Mouse (Mus musculus): Measurements from ENCODE around the gene 4933415A04Rik.

DNA sequence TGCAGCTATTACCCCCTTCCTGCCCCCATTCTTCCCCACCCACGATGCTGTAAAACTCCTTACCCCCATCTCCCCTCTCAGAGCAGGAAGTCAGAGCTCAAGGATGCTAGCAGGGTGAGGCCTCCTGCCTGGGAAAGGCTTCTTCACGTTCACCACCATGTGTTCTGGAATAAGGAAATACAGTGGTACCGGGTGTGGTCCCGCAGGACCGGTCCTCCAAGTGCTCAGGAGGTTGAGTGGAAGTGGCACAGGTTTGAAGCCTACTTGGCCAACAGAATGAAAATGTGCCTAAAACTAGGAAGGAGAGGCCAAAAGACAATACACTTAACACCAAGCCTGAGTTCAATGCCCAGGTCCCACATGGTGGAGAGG, 23.8 kb downstream of the 4933415A04Rik start:
- no peak for TF ChIP-seq POLR2A (IDR thresholded peaks at IDR 0.05; ENCODE audit: low read depth, low read length)
- TF ChIP-seq CTCF (IDR thresholded peaks at IDR 0.05; ENCODE audit: borderline replicate concordance, insufficient read depth, low read length): no peak

Measured in embryonic fibroblast, embryonic 13.5 days (primary cell).